Mouse (Mus musculus) CH12.LX (cell line): ENCODE measurements around the gene Palm. TPM values are rescaled to one million over a fixed set of nuclear protein-coding genes. Genes with fewer than 3 reads are reported as not detected.

Experiments
- DNase-seq: peaks from one replicate; pipeline ENCODE4 v3.0.0-alpha.2; 2013; ENCODE audit errors: extremely low read depth
- H3K27ac ChIP-seq: 2 replicates; pipeline ENCODE4 v1.5.1; 2012; ENCODE audit warnings: low read depth, mild to moderate bottlenecking, control low read depth, moderate library complexity; ENCODE audit not compliant: insufficient read depth
- H3K27me3 ChIP-seq: replicated peaks from 2 replicates; pipeline ENCODE3; 2012; ENCODE audit warnings: inconsistent platforms
- H3K36me3 ChIP-seq, 2 experiments: replicated peaks in 1 of 2; 2 replicates each; pipeline versions ENCODE3 to v1.6.1; 2012; ENCODE audit warnings: inconsistent platforms in 1 of 2, low read length in 1 of 2, mild to moderate bottlenecking in 1 of 2, mixed read lengths in 1 of 2, moderate library complexity in 1 of 2; ENCODE audit not compliant: control insufficient read depth in 1 of 2, insufficient read depth in 1 of 2
- H3K4me1 ChIP-seq, 2 experiments: 2 replicates each; pipeline ENCODE4 v1.6.1; 2012; ENCODE audit warnings: inconsistent platforms in 1 of 2, moderate library complexity in 1 of 2; ENCODE audit not compliant: insufficient read depth in 2 of 2, control insufficient read depth in 1 of 2
- H3K4me2 ChIP-seq: 2 replicates; pipeline ENCODE4 v1.6.1; 2012; ENCODE audit warnings: low read depth, mild to moderate bottlenecking, control low read depth; ENCODE audit not compliant: poor library complexity, insufficient read depth, severe bottlenecking
- H3K4me3 ChIP-seq, 3 experiments: fragments of 150-350 bp in 1 of 3; sonication (generic) in 1 of 3; replicated peaks in 1 of 3; 2 replicates each; pipeline versions ENCODE3 to v1.5.1; 2011 to 2012; ENCODE audit warnings: low read depth in 2 of 3, low read length in 2 of 3, mild to moderate bottlenecking in 2 of 3, moderate library complexity in 2 of 3, control low read depth in 1 of 3, improper control_type of control experiment in 1 of 3, inconsistent platforms in 1 of 3, mixed read lengths in 1 of 3; ENCODE audit not compliant: poor library complexity in 1 of 3
- H3K79me2 ChIP-seq: replicated peaks from 2 replicates; pipeline ENCODE4 v1.6.1; 2012; ENCODE audit warnings: mild to moderate bottlenecking, moderate library complexity; ENCODE audit not compliant: control insufficient read depth, poor library complexity, insufficient read depth, severe bottlenecking; ENCODE audit errors: extremely low read depth
- H3K9ac ChIP-seq: 2 replicates; pipeline ENCODE4 v1.6.1; 2012; ENCODE audit warnings: low read depth, mild to moderate bottlenecking, control low read depth, moderate library complexity; ENCODE audit not compliant: insufficient read depth
- H3K9me3 ChIP-seq: replicated peaks from 2 replicates; pipeline ENCODE3; 2012; ENCODE audit warnings: low read length, inconsistent platforms, mixed read lengths
- CHD2 ChIP-seq: IDR thresholded peaks from 2 replicates; pipeline ENCODE4 v1.6.1; 2011; ENCODE audit warnings: low read length, improper control_type of control experiment
- CTCF ChIP-seq, 2 experiments: IDR thresholded peaks in 1 of 2; conservative IDR thresholded peaks in 1 of 2; 2 replicates each; pipeline ENCODE4 v1.5.1; 2011 to 2012; ENCODE audit warnings: low read depth in 2 of 2, low read length in 2 of 2, improper control_type of control experiment in 1 of 2, inconsistent platforms in 1 of 2, mild to moderate bottlenecking in 1 of 2, moderate library complexity in 1 of 2
- E2F4 ChIP-seq: IDR thresholded peaks from 2 replicates; pipeline ENCODE4 v1.6.1; 2011; ENCODE audit warnings: low read depth, low read length, improper control_type of control experiment; ENCODE audit not compliant: insufficient replicate concordance
- ELF1 ChIP-seq: IDR thresholded peaks from 2 replicates; pipeline ENCODE4 v1.6.1; 2014; ENCODE audit warnings: low read depth, mild to moderate bottlenecking, inconsistent platforms, low read length, improper control_type of control experiment
- IRF4 ChIP-seq: IDR thresholded peaks from 2 replicates; pipeline ENCODE4 v1.6.1; 2014; ENCODE audit warnings: low read depth, mild to moderate bottlenecking, inconsistent platforms, low read length, improper control_type of control experiment
- MAZ ChIP-seq: IDR thresholded peaks from 2 replicates; pipeline ENCODE4 v1.6.1; 2012; ENCODE audit warnings: low read depth, mild to moderate bottlenecking, inconsistent platforms, low read length, improper control_type of control experiment, moderate library complexity
- MEF2A ChIP-seq: IDR thresholded peaks from 2 replicates; pipeline ENCODE4 v1.6.1; 2014; ENCODE audit warnings: low read depth, mild to moderate bottlenecking, inconsistent platforms, low read length, improper control_type of control experiment, borderline replicate concordance
- NELFE ChIP-seq: IDR thresholded peaks from 2 replicates; pipeline ENCODE4 v1.6.1; 2011; ENCODE audit warnings: low read depth, low read length, improper control_type of control experiment
- PAX5 ChIP-seq: IDR thresholded peaks from 2 replicates; pipeline ENCODE4 v1.6.1; 2012; ENCODE audit warnings: low read length, inconsistent platforms, mixed read lengths
- POLR2A ChIP-seq: IDR thresholded peaks from 2 replicates; pipeline ENCODE4 v1.6.1; 2011; ENCODE audit warnings: low read depth, mild to moderate bottlenecking, improper control_type of control experiment, low read length
- SMC3 ChIP-seq: IDR thresholded peaks from 2 replicates; pipeline ENCODE4 v1.6.1; 2011; ENCODE audit warnings: low read depth, low read length, improper control_type of control experiment
- UBTF ChIP-seq: IDR thresholded peaks from 2 replicates; pipeline ENCODE4 v1.6.1; 2012; ENCODE audit warnings: low read depth, mild to moderate bottlenecking, inconsistent platforms, low read length, improper control_type of control experiment, moderate library complexity
- ZKSCAN1 ChIP-seq: IDR thresholded peaks from 2 replicates; pipeline ENCODE4 v1.6.1; 2012; ENCODE audit warnings: low read depth, inconsistent platforms, low read length, improper control_type of control experiment, borderline replicate concordance
- ZMIZ1 ChIP-seq: IDR thresholded peaks from 2 replicates; pipeline ENCODE4 v1.6.1; 2012; ENCODE audit warnings: low read depth, mild to moderate bottlenecking, inconsistent platforms, low read length, improper control_type of control experiment
- ZNF384 ChIP-seq: IDR thresholded peaks from 2 replicates; pipeline ENCODE4 v1.6.1; 2012; ENCODE audit warnings: low read depth, low read length, improper control_type of control experiment, inconsistent platforms
- dilution Hi-C: fragments of 300-500 bp; cut with MboI; formaldehyde crosslinking; loops from 2 replicates; pipeline ENCODE4 v1.14.3; 2020; ENCODE audit warnings: low sequenced_read_pairs; ENCODE audit not compliant: extremely low pct_unique_long_range_greater_than_20kb, extremely low pct_ligation_motif_present
- in situ Hi-C: fragments of 300-500 bp; cut with MboI; formaldehyde crosslinking; loops from 3 replicates; pipeline ENCODE4 v1.14.3; 2019; ENCODE audit warnings: low sequenced_read_pairs, low pct_ligation_motif_present, low pct_unique_long_range_greater_than_20kb, mixed read lengths
- polyA plus RNA-seq: library from polyadenylated mRNA; unstranded; fragments of >175 nt; gene quantifications from 2 replicates; pipeline ENCODE4 v1.2.1, GENCODE M21; 2012; ENCODE audit warnings: low read depth; ENCODE audit not compliant: insufficient read length
- total RNA-seq, 2 experiments: library from RNA; depleted of rRNA; stranded (reverse); fragments of 300-350 nt in 1 of 2; fragments of >200 nt in 1 of 2; gene quantifications; 2 replicates each; pipeline ENCODE4 v1.2.3; 2012 to 2014

Gene Palm
- total and polyA plus RNA-seq, 3 experiments = 0.78 to 5.3 (median 2.5) TPM

DNA sequence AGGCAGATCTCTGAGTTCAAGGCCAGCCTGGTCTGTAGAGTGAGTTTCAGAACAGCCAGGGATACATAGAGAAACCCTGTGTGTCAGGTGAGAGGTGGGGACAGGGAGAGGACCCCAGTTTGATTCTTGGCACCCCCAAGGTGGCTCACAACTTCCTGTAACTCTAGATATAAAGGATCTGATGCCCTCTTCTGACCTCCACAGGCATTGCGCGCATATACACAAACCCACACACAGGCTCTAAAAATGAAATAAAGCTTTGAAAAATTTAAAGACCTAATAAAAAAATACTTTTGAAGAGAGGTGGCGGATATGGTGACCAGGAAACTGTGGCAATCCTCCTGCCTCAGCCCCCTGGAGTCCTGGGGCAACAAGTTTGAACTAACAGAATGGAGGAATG, 2.5 kb downstream of the Palm start:
- Histone ChIP-seq H3K9ac (no peak overlapping the region), H3K4me2 (no peak overlapping the region), H3K27ac (no peak overlapping the region), H3K9me3 (peaks cover 5% of the 10 kb centered on the region), H3K4me3 (no peak overlapping the region), H3K36me3 (no peaks in the 10 kb centered on the region), H3K79me2 (no peaks in the 10 kb centered on the region), H3K27me3 (peaks cover 28% of the 10 kb centered on the region), H3K4me1 (peaks cover 8 to 33% of the 10 kb centered on the region in 2 experiments)
- in situ Hi-C loops (no loop called here), dilution Hi-C loops (no loop called here)
- DNase-seq = no peak
- TF ChIP-seq CTCF (conservative IDR thresholded peaks at IDR 0.05 in 1 of 2, IDR thresholded peaks at IDR 0.05 in 1 of 2; ENCODE audit: low read depth in 2 of 2, low read length in 2 of 2) (0 out of 4 replicates have a peak, but pooled peaks of 1 of the 2 experiments have one; percentile 2), POLR2A (no peak)

GRCm38 (mm10) chr10:79797326-79797725, 4.0 kb downstream of the Palm start:
- dilution Hi-C loops (no loop called here), in situ Hi-C loops (no loop called here)
- Histone ChIP-seq H3K27ac (no peak overlapping the region), H3K4me2 (no peak overlapping the region), H3K4me1 (peaks cover 8 to 33% of the 10 kb centered on the region in 2 experiments), H3K79me2 (no peaks in the 10 kb centered on the region), H3K4me3 (no peak overlapping the region), H3K9ac (no peak overlapping the region), H3K36me3 (no peaks in the 10 kb centered on the region), H3K27me3 (peaks cover 24% of the 10 kb centered on the region), H3K9me3 (peaks cover 5% of the 10 kb centered on the region)
- no peak for DNase-seq
- TF ChIP-seq SMC3 (no peak), E2F4 (no peak), PAX5 (no peak), ZNF384 (no peak), CHD2 (no peak), POLR2A (no peak), NELFE (no peak), ZMIZ1 (no peak), MEF2A (no peak), ELF1 (no peak), MAZ (no peak)

- no peak for DNase-seq
- no peaks in the 10 kb centered on the region for H3K79me2 ChIP-seq
- peaks cover 24% of the 10 kb centered on the region for H3K27me3 ChIP-seq
- in situ Hi-C loops (no loop called here), dilution Hi-C loops (no loop called here)
- peaks cover 5% of the 10 kb centered on the region for H3K9me3 ChIP-seq
- TF ChIP-seq ZKSCAN1 = no peak
- no peak for TF ChIP-seq IRF4
- peak; percentile 22; the same call in 1 of the 2 replicates for TF ChIP-seq ELF1
- TF ChIP-seq UBTF = no peak
- no peak overlapping the region for H3K4me2 ChIP-seq
- H3K4me3 ChIP-seq = no peak overlapping the region
- no peaks in the 10 kb centered on the region for H3K36me3 ChIP-seq
- H3K4me1 ChIP-seq = peaks cover 5 to 27% of the 10 kb centered on the region in 2 experiments
- H3K9ac ChIP-seq = no peak overlapping the region
- no peak overlapping the region for H3K27ac ChIP-seq
Measured at GRCm38 (mm10) chr10:79798289-79798928, 5.0 kb downstream of the Palm start.
